Mouse (Mus musculus): ENCODE measurements around the gene Tnfaip2. TPM values are rescaled to one million over a fixed set of nuclear protein-coding genes. Genes with fewer than 3 reads are reported as not detected.

Tnfaip2 gene
- polyA plus RNA-seq, 1 experiment from 2014 or later: 4.0 TPM

DNA sequence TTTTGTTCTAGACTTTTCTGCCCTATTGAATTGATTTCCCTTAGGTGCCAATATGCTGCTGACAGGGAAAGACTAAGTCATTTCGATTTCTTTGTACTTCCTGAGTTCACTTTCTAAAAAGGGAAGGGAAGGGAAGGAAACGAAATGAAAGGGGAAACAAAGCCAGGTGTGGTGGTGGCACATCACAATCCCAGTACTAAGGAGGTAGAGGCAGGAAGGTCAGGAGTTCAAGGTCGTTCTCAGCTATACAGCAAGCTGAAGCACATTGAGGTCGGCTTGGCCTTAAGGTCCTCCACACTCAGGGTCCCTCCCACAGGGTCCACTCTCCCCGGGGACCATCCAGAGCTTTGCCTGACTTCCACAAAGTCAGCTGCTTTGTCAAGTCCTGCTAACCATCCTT, 61.3 kb downstream of the Tnfaip2 start:
- no peak for DNase-seq (ENCODE audit: low spot score)
- Histone ChIP-seq H3K9me3 (peaks cover 5% of the 10 kb centered on the region), H3K36me3 (replicated peaks) (no peaks in the 10 kb centered on the region), H3K27me3 (replicated peaks; ENCODE audit: low read depth, poor library complexity, severe bottlenecking) (peaks cover 11% of the 10 kb centered on the region; the same call in 1 of the 2 replicates), H3K27ac (replicated peaks) (no peak overlapping the region), H3K4me3 (no peak overlapping the region), H3K4me1 (peaks cover 26% of the 10 kb centered on the region)
- WGBS: 79% methylated on average over 5 of the region's 5 CpGs

Other genes starting within 250 kb of the Tnfaip2 start
- 0.16 and 0.25 TPM in 2 replicates for gene Amn, start 171.4 kb upstream of the Tnfaip2 start, polyA plus RNA-seq (2016; fragmentation: Nextera tagmentation; extraction: Ambion mirVana)
- 32.6 and 32.7 TPM in 2 replicates for gene Cdc42bpb, start 64.8 kb upstream of the Tnfaip2 start, polyA plus RNA-seq (2016; fragmentation: Nextera tagmentation; extraction: Ambion mirVana)
- gene Lbhd2, start 35.7 kb upstream of the Tnfaip2 start, polyA plus RNA-seq (2016; fragmentation: Nextera tagmentation; extraction: Ambion mirVana): not detected in 2 replicates
- 5.7 and 7.0 TPM in 2 replicates for gene Exoc3l4, start 25.5 kb upstream of the Tnfaip2 start, polyA plus RNA-seq (2016; fragmentation: Nextera tagmentation; extraction: Ambion mirVana)
- 15.7 and 19.8 TPM in 2 replicates for gene Gm266, start 43.4 kb downstream of the Tnfaip2 start, polyA plus RNA-seq (2016; fragmentation: Nextera tagmentation; extraction: Ambion mirVana)
- 722 and 727 TPM in 2 replicates for gene Eif5, start 95.5 kb downstream of the Tnfaip2 start, polyA plus RNA-seq (2016; fragmentation: Nextera tagmentation; extraction: Ambion mirVana)
- 41.7 and 45.6 TPM in 2 replicates for gene Mark3, start 132.1 kb downstream of the Tnfaip2 start, polyA plus RNA-seq (2016; fragmentation: Nextera tagmentation; extraction: Ambion mirVana)
- 479 and 683 TPM in 2 replicates for gene Ckb, start 229.9 kb downstream of the Tnfaip2 start, polyA plus RNA-seq (2016; fragmentation: Nextera tagmentation; extraction: Ambion mirVana)
- gene Trmt61a, start 235.6 kb downstream of the Tnfaip2 start, polyA plus RNA-seq (2016; fragmentation: Nextera tagmentation; extraction: Ambion mirVana): 17.7 and 19.6 TPM in 2 replicates